Mouse (Mus musculus) thymus, adult 2 months (tissue): Measurements from ENCODE around the gene Pdcl3. TPM values are rescaled to one million over a fixed set of nuclear protein-coding genes. Genes with fewer than 3 reads are reported as not detected.

ENCODE experiments used
- DNase-seq: peaks from one replicate; pipeline ENCODE4 v3.0.0; 2021
- H3K27ac ChIP-seq: fragments of 200-500 bp; 2 replicates; pipeline ENCODE4 v1.5.1; 2012; ENCODE audit warnings: low read length, control low read depth; ENCODE audit not compliant: control insufficient read depth, insufficient read depth
- H3K27me3 ChIP-seq: fragments of 200-500 bp; 2 replicates; pipeline ENCODE4 v1.6.1; 2012; ENCODE audit warnings: mild to moderate bottlenecking, low read length, moderate library complexity, mixed read lengths; ENCODE audit not compliant: control insufficient read depth, insufficient read depth
- H3K36me3 ChIP-seq: fragments of 200-500 bp; 2 replicates; pipeline ENCODE4 v1.6.1; 2012; ENCODE audit warnings: mild to moderate bottlenecking, low read length, moderate library complexity; ENCODE audit not compliant: control insufficient read depth, insufficient read depth
- H3K4me1 ChIP-seq: fragments of 200-500 bp; replicated peaks from 2 replicates; pipeline ENCODE4 v1.6.1; 2012; ENCODE audit warnings: low read length; ENCODE audit not compliant: control insufficient read depth, insufficient read depth
- H3K4me3 ChIP-seq: fragments of 200-500 bp; 2 replicates; pipeline ENCODE4 v1.5.1; 2012; ENCODE audit warnings: mild to moderate bottlenecking, low read length, control low read depth, moderate library complexity; ENCODE audit not compliant: control insufficient read depth, insufficient read depth
- CTCF ChIP-seq: fragments of 200-500 bp; IDR thresholded peaks from 2 replicates; pipeline ENCODE4 v1.5.1; 2012; ENCODE audit warnings: mild to moderate bottlenecking, control low read depth, low read length, moderate library complexity, borderline replicate concordance; ENCODE audit not compliant: control insufficient read depth, poor library complexity, insufficient read depth; ENCODE audit errors: extremely low read depth
- POLR2A ChIP-seq: fragments of 200-500 bp; IDR thresholded peaks from 2 replicates; pipeline ENCODE4 v1.6.1; 2012; ENCODE audit warnings: mild to moderate bottlenecking, low read length, control low read depth, moderate library complexity; ENCODE audit not compliant: control insufficient read depth, poor library complexity, insufficient read depth; ENCODE audit errors: extremely low read depth
- WGBS: fragments of 180-500 bp; shearing (Covaris S2); methylation state at CpG from one replicate; pipeline ENCODE4 v1.1.7; 2018; 5-methylcytosine and 5-hydroxymethylcytosine counted together
- polyA plus RNA-seq: library from polyadenylated mRNA; depleted of rRNA; stranded (reverse); fragments of >200 nt; gene quantifications from 2 replicates; pipeline ENCODE4 v1.2.3, GENCODE M21; 2012

Gene Pdcl3
- polyA plus RNA-seq, 1 experiment = 22.2 TPM

GRCm38 (mm10) chr1:38972986-38973592 is 12.3 kb upstream of the Pdcl3 start:
- no peaks in the 10 kb centered on the region for H3K36me3 ChIP-seq
- H3K4me3 ChIP-seq = no peak overlapping the region
- H3K4me1 ChIP-seq = no peaks in the 10 kb centered on the region
- no peak for TF ChIP-seq POLR2A
- TF ChIP-seq CTCF = no peak
- DNase-seq = no peak
- no peak overlapping the region for H3K27ac ChIP-seq
- WGBS = 93% methylated on average over 9 of the region's 9 CpGs
- H3K27me3 ChIP-seq = no peaks in the 10 kb centered on the region

GRCm38 (mm10) chr1:38979953-38980352 is 5.5 kb upstream of the Pdcl3 start:
- H3K36me3 ChIP-seq = no peaks in the 10 kb centered on the region
- no peak overlapping the region for H3K4me3 ChIP-seq
- 81% methylated on average over 7 of the region's 7 CpGs for WGBS
- TF ChIP-seq POLR2A (no peak), CTCF (no peak)
- H3K27me3 ChIP-seq = no peaks in the 10 kb centered on the region
- DNase-seq = no peak
- H3K4me1 ChIP-seq = no peaks in the 10 kb centered on the region
- H3K27ac ChIP-seq = no peak overlapping the region

GRCm38 (mm10) chr1:38983870-38984269 is 1.5 kb upstream of the Pdcl3 start:
- H3K27ac ChIP-seq = no peak overlapping the region
- H3K4me1 ChIP-seq = peaks cover 9% of the 10 kb centered on the region
- TF ChIP-seq CTCF (no peak), POLR2A (no peak)
- 81% methylated on average over 2 of the region's 2 CpGs for WGBS
- no peak overlapping the region for H3K4me3 ChIP-seq
- no peaks in the 10 kb centered on the region for H3K36me3 ChIP-seq
- DNase-seq = no peak
- H3K27me3 ChIP-seq = no peaks in the 10 kb centered on the region

- peaks cover 9% of the 10 kb centered on the region for H3K4me1 ChIP-seq
- H3K27me3 ChIP-seq = no peaks in the 10 kb centered on the region
- peak; percentile 65; the same call in 1 of the 2 replicates for TF ChIP-seq POLR2A
- no peak for TF ChIP-seq CTCF
- peak; percentile 98 for DNase-seq
- WGBS = 8% methylated on average over 38 of the region's 38 CpGs
- H3K4me3 ChIP-seq = peak overlapping the region; percentile 84
- no peak overlapping the region for H3K27ac ChIP-seq
- H3K36me3 ChIP-seq = no peaks in the 10 kb centered on the region
These were observed 1.9 kb downstream of the Pdcl3 start for GRCm38 (mm10) chr1:38987080-38987864.

GRCm38 (mm10) chr1:38987865-38988211 is 2.4 kb downstream of the Pdcl3 start:
- TF ChIP-seq POLR2A = 0 out of 2 replicates have a peak, but pooled peaks have one; percentile 35
- TF ChIP-seq CTCF = 0 out of 2 replicates have a peak, but pooled peaks have one; percentile 14
- whole genome bisulfite sequencing = under 1% methylated on average over 25 of the region's 25 CpGs
- no peaks in the 10 kb centered on the region for H3K27me3 ChIP-seq
- peak overlapping the region; percentile 84 for H3K4me3 ChIP-seq
- DNase-seq = no peak
- H3K4me1 ChIP-seq = peaks cover 9% of the 10 kb centered on the region
- no peaks in the 10 kb centered on the region for H3K36me3 ChIP-seq
- H3K27ac ChIP-seq = no peak overlapping the region

- DNase-seq = no peak
- H3K27ac ChIP-seq = no peak overlapping the region
- peaks cover 9% of the 10 kb centered on the region for H3K4me1 ChIP-seq
- no peak overlapping the region; the same call in 1 of the 2 replicates for H3K4me3 ChIP-seq
- WGBS = 29% methylated on average over 7 of the region's 7 CpGs
- TF ChIP-seq CTCF (no peak), POLR2A (no peak)
- no peaks in the 10 kb centered on the region for H3K27me3 ChIP-seq
- H3K36me3 ChIP-seq = peaks cover under 1% of the 10 kb centered on the region; the same call in 1 of the 2 replicates
These were observed 2.9 kb downstream of the Pdcl3 start for GRCm38 (mm10) chr1:38988357-38988756.
